Mouse (Mus musculus) G1E (cell line): ENCODE results near the gene Olfr221.

Experiments
- CTCF ChIP-seq: IDR thresholded peaks from 2 replicates; pipeline ENCODE4 v1.5.1; 2012; ENCODE audit warnings: low read depth, low read length, inconsistent platforms, mixed read lengths
- GATA1 ChIP-seq: IDR thresholded peaks from 2 replicates; pipeline ENCODE4 v1.6.1; 2012; ENCODE audit warnings: borderline replicate concordance, low read length, inconsistent platforms, mixed read lengths
- TAL1 ChIP-seq: conservative IDR thresholded peaks from 2 replicates; pipeline ENCODE4 v1.6.1; 2012; ENCODE audit warnings: low read depth, low read length, inconsistent platforms, mixed read lengths

GRCm38 (mm10) chr14:52014271-52014760 lies 27.9 kb downstream of the Olfr221 start:
- TF ChIP-seq GATA1 (no peak), CTCF (no peak), TAL1 (no peak)
